Mouse (Mus musculus): Measurements from ENCODE around the gene Map2.

- TF ChIP-seq GATA1 (IDR thresholded peaks at IDR 0.05; ENCODE audit: borderline replicate concordance, low read length) = no peak
- no peak for TF ChIP-seq TAL1 (conservative IDR thresholded peaks at IDR 0.05; ENCODE audit: low read depth, low read length)
- TF ChIP-seq CTCF (IDR thresholded peaks at IDR 0.05; ENCODE audit: low read depth, low read length) = no peak
- no peak for TF ChIP-seq POLR2AphosphoS5 (IDR thresholded peaks at IDR 0.05; ENCODE audit: insufficient replicate concordance, low read depth, low read length)
- no peak for TF ChIP-seq GATA2 (IDR thresholded peaks at IDR 0.05; ENCODE audit: borderline replicate concordance, low read depth, low read length)
Measured at GRCm38 (mm10) chr1:66187016-66187681, 12.1 kb downstream of the Map2 start.

Measured in G1E (cell line).